ENCODE assay signal across 24 mouse cellular contexts in the genomic region with DNA sequence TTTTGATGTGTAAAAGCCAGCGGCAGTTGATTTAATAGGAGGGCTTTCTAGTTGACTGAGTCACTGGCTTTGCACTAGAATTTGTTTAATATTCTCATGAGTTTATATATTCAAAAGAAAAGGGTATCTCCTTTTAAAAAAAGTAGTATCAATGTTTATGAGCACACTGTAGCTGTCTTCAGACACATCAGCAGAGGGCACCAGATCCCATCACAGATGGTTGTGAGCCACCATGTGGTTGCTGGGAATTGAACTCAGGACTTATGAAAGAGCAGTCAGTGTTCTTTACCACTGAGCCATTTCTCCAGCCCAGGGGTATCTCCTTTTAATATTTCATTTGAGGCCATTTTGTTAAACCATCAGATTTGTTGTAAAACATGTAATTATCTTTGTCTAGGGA. TPM values are rescaled to one million over a fixed set of nuclear protein-coding genes. Genes with fewer than 3 reads are reported as not detected.
A peak's percentile ranks its signal among the peaks of the same experiment; 100 is the strongest.
DNase-seq lines count a peak whose midpoint lies in the region; ATAC-seq and TF ChIP-seq lines count a peak whose summit lies in the region.
"Had no signal": no experiment of that assay in that cellular context is flagged by ENCODE, and none has a peak within 500 bp of the region (broad histone marks: within the 10 kb centered on the region; RNA-seq: fewer than 3 reads in every experiment).

No protein-coding gene starts in this region.

- TF ChIP-seq POLR2A in kidney, adult 2 months (IDR thresholded peaks at IDR 0.05; ENCODE audit: low read depth, low read length): no peak
- no peak for TF ChIP-seq POLR2A in MEL (IDR thresholded peaks at IDR 0.05; ENCODE audit: control insufficient read depth in 1 of 2, insufficient read depth in 1 of 2, low read depth in 1 of 2, low read length in 2 of 2, poor library complexity in 1 of 2)

- ATAC-seq in midbrain, embryonic 11.5 days (ENCODE audit: low FRiP score): no peak
- no peak for ATAC-seq in midbrain, embryonic 16.5 days
- no peak for ATAC-seq in lung, postnatal 0 days
- ATAC-seq: forebrain, embryonic 15.5 days had no signal

- H3K4me2 ChIP-seq in midbrain, embryonic 11.5 days: no peak overlapping the region
- H3K4me2 ChIP-seq in midbrain, embryonic 16.5 days (ENCODE audit: low read length): no peak overlapping the region
- no peak overlapping the region for H3K4me2 ChIP-seq in lung, postnatal 0 days (replicated peaks; ENCODE audit: low read depth, low read length)
- H3K4me2 ChIP-seq: embryonic facial prominence, embryonic 15.5 days; forebrain, embryonic 15.5 days; heart, embryonic 11.5 days; heart, embryonic 15.5 days; hindbrain, embryonic 14.5 days had no signal

- peaks cover 7% of the 10 kb centered on the region for H3K36me3 ChIP-seq in kidney, adult 2 months (ENCODE audit: control insufficient read depth, insufficient read depth, low read length)
- H3K36me3 ChIP-seq in midbrain, embryonic 11.5 days (ENCODE audit: control insufficient read depth, insufficient read depth, low read length): peaks cover 3% of the 10 kb centered on the region; the same call in 1 of the 2 replicates
- peaks cover 5% of the 10 kb centered on the region for H3K36me3 ChIP-seq in midbrain, embryonic 16.5 days (ENCODE audit: control insufficient read depth, insufficient read depth, low read length)
- peaks cover 9 to 13% of the 10 kb centered on the region in 2 experiments for H3K36me3 ChIP-seq in MEL (ENCODE audit: control insufficient read depth in 1 of 2, insufficient read depth in 2 of 2, low read length in 2 of 2)
- no peaks in the 10 kb centered on the region for H3K36me3 ChIP-seq in lung, postnatal 0 days (ENCODE audit: insufficient read depth, low read length)

- H3K79me2 ChIP-seq in MEL (ENCODE audit: control insufficient read depth, insufficient read depth, low read length, poor library complexity): peaks cover 25% of the 10 kb centered on the region

- H3K4me3 ChIP-seq in kidney, adult 2 months (ENCODE audit: insufficient read depth, low read depth, low read length): peak overlapping the region; percentile 54
- H3K4me3 ChIP-seq in midbrain, embryonic 11.5 days (ENCODE audit: low read depth, low read length): no peak overlapping the region
- H3K4me3 ChIP-seq in midbrain, embryonic 16.5 days (ENCODE audit: low read depth, low read length): no peak overlapping the region
- no peak overlapping the region for H3K4me3 ChIP-seq in MEL (ENCODE audit: control insufficient read depth in 1 of 2, insufficient read depth in 1 of 2, low read depth in 2 of 2, low read length in 2 of 2)
- no peak overlapping the region for H3K4me3 ChIP-seq in lung, postnatal 0 days (ENCODE audit: low read depth, low read length)
- H3K4me3 ChIP-seq: embryonic facial prominence, embryonic 15.5 days; erythroblast, embryonic 14.5 days; forebrain, embryonic 10.5 days; forebrain, embryonic 15.5 days; heart, embryonic 15.5 days; hindbrain, embryonic 10.5 days had no signal

- no peak for TF ChIP-seq EP300 in MEL (IDR thresholded peaks at IDR 0.05; ENCODE audit: low read depth in 1 of 2, low read length in 2 of 2)
- TF ChIP-seq EP300 in lung, postnatal 0 days (IDR thresholded peaks at IDR 0.05): no peak

- TF ChIP-seq RAD21 in MEL (IDR thresholded peaks at IDR 0.05; ENCODE audit: low read depth, low read length): no peak; the same call in 1 of the 2 replicates

- H3K9me3 ChIP-seq in midbrain, embryonic 11.5 days (ENCODE audit: control insufficient read depth, low read length): no peaks in the 10 kb centered on the region
- no peaks in the 10 kb centered on the region for H3K9me3 ChIP-seq in midbrain, embryonic 16.5 days (replicated peaks; ENCODE audit: control insufficient read depth, low read length, poor library complexity, severe bottlenecking)
- H3K9me3 ChIP-seq in MEL (replicated peaks; ENCODE audit: insufficient read depth, low read length): no peaks in the 10 kb centered on the region
- no peaks in the 10 kb centered on the region for H3K9me3 ChIP-seq in lung, postnatal 0 days (ENCODE audit: low read length)
- H3K9me3 ChIP-seq: embryonic facial prominence, embryonic 15.5 days; forebrain, embryonic 10.5 days; forebrain, embryonic 15.5 days; heart, embryonic 15.5 days; hindbrain, embryonic 10.5 days had no signal

- WGBS in kidney, adult 2 months: 82% methylated on average over 1 of the region's 1 CpGs
- WGBS in midbrain, embryonic 11.5 days: 95% methylated on average over 1 of the region's 1 CpGs
- WGBS in midbrain, embryonic 16.5 days: 100% methylated on average over 1 of the region's 1 CpGs
- WGBS in lung, postnatal 0 days: 94% methylated on average over 1 of the region's 1 CpGs

- peaks cover 10% of the 10 kb centered on the region; the same call in 1 of the 2 replicates for H3K4me1 ChIP-seq in kidney, adult 2 months (ENCODE audit: control insufficient read depth, insufficient read depth, low read length)
- H3K4me1 ChIP-seq in midbrain, embryonic 11.5 days (ENCODE audit: control insufficient read depth, insufficient read depth, low read length): peaks cover 12% of the 10 kb centered on the region
- peaks cover 21% of the 10 kb centered on the region for H3K4me1 ChIP-seq in midbrain, embryonic 16.5 days (ENCODE audit: control insufficient read depth, insufficient read depth, low read length)
- H3K4me1 ChIP-seq in MEL (ENCODE audit: control insufficient read depth in 1 of 2, insufficient read depth in 2 of 2, low read length in 2 of 2): peaks cover 3 to 4% of the 10 kb centered on the region in 2 experiments; a peak in 3 of 4 replicates
- no peaks in the 10 kb centered on the region for H3K4me1 ChIP-seq in lung, postnatal 0 days (ENCODE audit: insufficient read depth, low read depth, low read length)

- no peak overlapping the region for H3K9ac ChIP-seq in midbrain, embryonic 11.5 days (ENCODE audit: low read length)
- no peak overlapping the region for H3K9ac ChIP-seq in midbrain, embryonic 16.5 days (ENCODE audit: low read depth, low read length)
- H3K9ac ChIP-seq in MEL (ENCODE audit: control insufficient read depth, low read depth, low read length, poor library complexity, severe bottlenecking): no peak overlapping the region
- no peak overlapping the region for H3K9ac ChIP-seq in lung, postnatal 0 days (replicated peaks; ENCODE audit: low read depth)
- H3K9ac ChIP-seq: embryonic facial prominence, embryonic 15.5 days; forebrain, embryonic 15.5 days; heart, embryonic 15.5 days; hindbrain, embryonic 14.5 days had no signal

- no peaks in the 10 kb centered on the region for H3K27me3 ChIP-seq in kidney, adult 2 months (replicated peaks; ENCODE audit: control insufficient read depth, insufficient read depth, low read length)
- H3K27me3 ChIP-seq in midbrain, embryonic 11.5 days (ENCODE audit: control insufficient read depth, insufficient read depth, low read length): no peaks in the 10 kb centered on the region
- no peaks in the 10 kb centered on the region for H3K27me3 ChIP-seq in midbrain, embryonic 16.5 days (ENCODE audit: control insufficient read depth, insufficient read depth, low read depth, low read length)
- no peaks in the 10 kb centered on the region for H3K27me3 ChIP-seq in MEL (ENCODE audit: control insufficient read depth in 1 of 2, insufficient read depth in 2 of 2, low read length in 2 of 2)
- H3K27me3 ChIP-seq in lung, postnatal 0 days (replicated peaks; ENCODE audit: insufficient read depth, low read length): no peaks in the 10 kb centered on the region
- H3K27me3 ChIP-seq: embryonic facial prominence, embryonic 15.5 days; forebrain, embryonic 15.5 days; heart, embryonic 15.5 days had no signal

- 0 out of 2 replicates have a peak, but pooled peaks have one; percentile 3 for TF ChIP-seq CTCF in kidney, adult 2 months (conservative IDR thresholded peaks at IDR 0.05; ENCODE audit: insufficient read depth, insufficient read length, low read depth, low read length)
- peak in 1 of 3 experiments; percentile 37; a peak in 2 of 6 replicates for TF ChIP-seq CTCF in MEL (IDR thresholded peaks at IDR 0.05 in 2 of 3, conservative IDR thresholded peaks at IDR 0.05 in 1 of 3; ENCODE audit: control insufficient read depth in 1 of 3, insufficient read depth in 1 of 3, low read depth in 2 of 3, low read length in 3 of 3, poor library complexity in 1 of 3, severe bottlenecking in 1 of 3)
- no peak for TF ChIP-seq CTCF in lung, postnatal 0 days (IDR thresholded peaks at IDR 0.05)

- peak overlapping the region; percentile 51; the same call in 1 of the 2 replicates for H3K27ac ChIP-seq in kidney, adult 2 months (ENCODE audit: insufficient read depth, low read depth, low read length)
- no peak overlapping the region for H3K27ac ChIP-seq in midbrain, embryonic 11.5 days (ENCODE audit: low read depth, low read length)
- H3K27ac ChIP-seq in midbrain, embryonic 16.5 days (ENCODE audit: low read length): no peak overlapping the region
- no peak overlapping the region for H3K27ac ChIP-seq in MEL (ENCODE audit: control insufficient read depth, low read depth, low read length)
- no peak overlapping the region for H3K27ac ChIP-seq in lung, postnatal 0 days (ENCODE audit: low read length)
- H3K27ac ChIP-seq: embryonic facial prominence, embryonic 15.5 days; forebrain, embryonic 10.5 days; forebrain, embryonic 15.5 days; heart, embryonic 15.5 days; hindbrain, embryonic 10.5 days; hindbrain, embryonic 14.5 days had no signal

- no peak for DNase-seq in kidney, adult 2 months
- DNase-seq in kidney, postnatal 14 days: no peak
- DNase-seq in midbrain, embryonic 11.5 days (ENCODE audit: low spot score, missing footprints): peak; percentile 62
- DNase-seq in MEL (ENCODE audit: low read depth, low spot score): peak; percentile 12
- no peak for DNase-seq in lung, postnatal 0 days (ENCODE audit: low spot score)
- DNase-seq in adrenal gland, adult (ENCODE audit: inconsistent age in 2 of 2, low spot score in 1 of 2): no peak
- DNase-seq: adrenal gland, adult 8-10 months; adrenal gland, postnatal 36 days; B cell, adult 2 months; cerebellum, adult 2 months; cerebellum, postnatal 10 days; gastrocnemius, postnatal 10 days; heart, adult 18-20 months had no signal

RNA-seq across cellular contexts. Expression of a gene that starts 4.7 kb away (rescaled TPM):
- polyA plus RNA-seq in kidney, adult 2 months (2012; rRNA removed): 17.1 and 17.6 TPM in 2 replicates
- polyA plus RNA-seq in midbrain, embryonic 11.5 days (2014; fragmentation: Nextera tagmentation; extraction: Ambion mirVana): 11.5 and 13.7 TPM in 2 replicates
- 21.1 and 22.8 TPM in 2 replicates for polyA plus RNA-seq in midbrain, embryonic 16.5 days (2015; fragmentation: Nextera tagmentation; extraction: Ambion mirVana)
- total RNA-seq in MEL (2012; rRNA removed): 5.0 and 6.7 TPM in 2 replicates
- polyA plus RNA-seq in MEL (2012; ENCODE audit: insufficient read depth in 1 of 2, insufficient read length in 2 of 2, low read depth in 1 of 2, low replicate concordance in 2 of 2, missing spikeins in 1 of 2): 1 to 10 TPM in 1 of 2 experiments, not detected in 1; 2.9 TPM
- 2.5 and 2.9 TPM in 2 replicates for polyA plus RNA-seq in lung, postnatal 0 days (2015; fragmentation: Nextera tagmentation; extraction: Ambion mirVana)
- polyA plus RNA-seq: erythroblast, embryonic 14.5 days had no signal

RNA-seq across cellular contexts. Expression of a gene that starts 4.7 kb away (rescaled TPM):
- 0.16 TPM in 1 of 2 replicates, not detected in the other for polyA plus RNA-seq in kidney, adult 2 months (2012; rRNA removed)
- polyA plus RNA-seq in midbrain, embryonic 11.5 days (2014; fragmentation: Nextera tagmentation; extraction: Ambion mirVana): 0.19 TPM in 1 of 2 replicates, not detected in the other
- 0.32 and 0.67 TPM in 2 replicates for polyA plus RNA-seq in midbrain, embryonic 16.5 days (2015; fragmentation: Nextera tagmentation; extraction: Ambion mirVana)
- not detected in 2 replicates for total RNA-seq in MEL (2012; rRNA removed)
- not detected for polyA plus RNA-seq in MEL (2012; ENCODE audit: insufficient read depth in 1 of 2, insufficient read length in 2 of 2, low read depth in 1 of 2, low replicate concordance in 2 of 2, missing spikeins in 1 of 2)
- polyA plus RNA-seq in lung, postnatal 0 days (2015; fragmentation: Nextera tagmentation; extraction: Ambion mirVana): 0.11 TPM in 1 of 2 replicates, not detected in the other
- total RNA-seq: adrenal gland, adult 8-10 months; adrenal gland, postnatal 36 days; gastrocnemius, postnatal 10 days; heart, adult 18-20 months; heart, postnatal 25 days had no signal
- polyA plus RNA-seq: CD4-positive, CD25-positive, alpha-beta regulatory T cell, adult 4 months; heart, embryonic 15.5 days had no signal

RNA-seq across cellular contexts. Expression of a gene that starts 4.8 kb away (rescaled TPM):
- 99.2 and 129 TPM in 2 replicates for polyA plus RNA-seq in kidney, adult 2 months (2012; rRNA removed)
- polyA plus RNA-seq in midbrain, embryonic 11.5 days (2014; fragmentation: Nextera tagmentation; extraction: Ambion mirVana): 118 and 122 TPM in 2 replicates
- polyA plus RNA-seq in midbrain, embryonic 16.5 days (2015; fragmentation: Nextera tagmentation; extraction: Ambion mirVana): 169 and 177 TPM in 2 replicates
- 37.4 and 40.8 TPM in 2 replicates for total RNA-seq in MEL (2012; rRNA removed)
- 10 to 100 TPM in 1 of 2 experiments, not detected in 1; 71.0 TPM for polyA plus RNA-seq in MEL (2012; ENCODE audit: insufficient read depth in 1 of 2, insufficient read length in 2 of 2, low read depth in 1 of 2, low replicate concordance in 2 of 2, missing spikeins in 1 of 2)
- polyA plus RNA-seq in lung, postnatal 0 days (2015; fragmentation: Nextera tagmentation; extraction: Ambion mirVana): 69.0 and 77.3 TPM in 2 replicates
- polyA plus RNA-seq: erythroblast, embryonic 14.5 days had no signal

Comparison
In these comparisons a context has a peak if more than half of its experiments do, and no peak if none do; other contexts are left out.
1. DNase-seq: peak in midbrain, embryonic 11.5 days (single experiment) and MEL (single experiment); none in kidney, adult 2 months (single experiment), kidney, postnatal 14 days (single experiment), lung, postnatal 0 days (single experiment) and adrenal gland, adult (0 of 2).